Mouse (Mus musculus): ENCODE results near the gene Card10. TPM values are rescaled to one million over a fixed set of nuclear protein-coding genes. Genes with fewer than 3 reads are reported as not detected.

Card10 gene
- total and polyA plus RNA-seq, 3 experiments, result 15.0 to 22.3 (median 17.0) TPM

DNA sequence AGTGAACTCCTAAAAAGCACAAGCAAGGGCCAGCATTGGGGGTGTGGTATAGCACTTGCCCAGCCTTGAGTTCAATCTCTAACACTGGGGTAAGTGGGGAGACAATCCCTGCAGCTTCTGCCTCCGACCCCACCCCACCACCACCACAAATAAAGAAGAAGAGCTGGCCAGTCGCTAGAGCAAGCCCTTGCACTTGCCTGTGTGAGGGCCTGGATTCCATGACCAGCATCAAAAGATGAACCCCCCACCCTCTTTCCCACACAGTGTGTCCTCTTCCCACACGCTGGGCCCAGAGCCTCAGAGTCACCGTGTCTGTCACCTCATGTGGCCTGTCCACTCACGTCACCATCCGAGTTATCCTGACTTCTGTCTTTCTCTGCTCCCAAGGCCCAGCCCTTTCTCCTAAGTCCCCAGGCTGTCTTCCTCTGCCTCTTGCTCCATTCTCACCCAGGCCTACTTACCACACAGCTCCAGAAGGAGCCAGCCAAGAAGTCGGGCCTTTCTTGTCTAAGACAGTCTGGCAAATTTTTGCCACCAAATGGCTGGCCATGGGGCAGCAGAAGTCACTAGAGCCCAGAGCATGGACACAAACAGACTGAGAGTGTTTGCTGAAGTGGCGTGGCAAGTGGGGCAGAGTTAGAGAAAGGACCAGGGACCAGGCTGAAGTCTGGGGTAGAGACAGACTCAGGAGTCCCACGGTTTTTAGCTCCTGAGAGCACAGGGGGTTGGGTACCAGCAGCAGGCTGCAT is 32.4 kb downstream of the Card10 start:
- Histone ChIP-seq H3K27me3 (ENCODE audit: control insufficient read depth, insufficient read depth, low read length) (no peaks in the 10 kb centered on the region), H3K27ac (peak overlapping the region; percentile 81), H3K36me3 (ENCODE audit: control insufficient read depth, insufficient read depth, low read length) (no peaks in the 10 kb centered on the region), H3K9ac (ENCODE audit: low read depth, low read length) (peak overlapping the region; percentile 15; the same call in 1 of the 2 replicates), H3K4me3 (peak overlapping the region; percentile 52), H3K4me1 (ENCODE audit: control insufficient read depth, insufficient read depth, low read length) (peaks cover 4% of the 10 kb centered on the region), H3K79me2 (replicated peaks; ENCODE audit: control insufficient read depth, insufficient read depth, low read length) (no peaks in the 10 kb centered on the region)
- intact Hi-C loops (cut with DNase I), result no loop called here
- TF ChIP-seq EP300 (IDR thresholded peaks at IDR 0.05; ENCODE audit: insufficient read depth, low read depth, low read length) (no peak), CTCF (IDR thresholded peaks at IDR 0.05) (no peak), POLR2A (IDR thresholded peaks at IDR 0.05; ENCODE audit: insufficient read depth, low read depth, low read length) (no peak)
- no peak for DNase-seq
- 50% methylated on average over 9 of the region's 9 CpGs for WGBS

DNA sequence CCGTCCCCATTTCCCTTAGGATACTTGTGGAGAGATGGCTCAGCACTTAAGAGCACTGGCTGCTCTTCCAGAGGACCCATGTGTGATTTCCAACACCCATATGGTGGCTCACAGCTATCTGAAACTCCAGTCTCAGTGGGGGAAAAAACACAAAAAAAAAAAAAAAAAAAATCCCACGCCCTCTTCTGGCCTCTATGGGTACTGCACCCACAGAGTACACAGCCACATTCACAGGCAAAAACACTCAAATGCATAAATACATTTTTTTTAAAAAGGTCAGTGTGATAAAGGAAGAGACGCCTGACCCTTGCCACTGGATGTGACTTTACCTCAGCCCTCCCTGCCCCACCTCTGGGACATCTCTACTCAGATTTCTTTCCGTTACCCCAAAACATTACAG is 33.8 kb downstream of the Card10 start:
- Histone ChIP-seq H3K9ac (ENCODE audit: low read depth, low read length) (no peak overlapping the region), H3K27ac (no peak overlapping the region), H3K79me2 (replicated peaks; ENCODE audit: control insufficient read depth, insufficient read depth, low read length) (no peaks in the 10 kb centered on the region), H3K36me3 (ENCODE audit: control insufficient read depth, insufficient read depth, low read length) (no peaks in the 10 kb centered on the region), H3K27me3 (ENCODE audit: control insufficient read depth, insufficient read depth, low read length) (no peaks in the 10 kb centered on the region), H3K4me3 (no peak overlapping the region), H3K4me1 (ENCODE audit: control insufficient read depth, insufficient read depth, low read length) (peaks cover 4% of the 10 kb centered on the region)
- no peak for DNase-seq
- TF ChIP-seq EP300 (IDR thresholded peaks at IDR 0.05; ENCODE audit: insufficient read depth, low read depth, low read length), result no peak
- no peak for TF ChIP-seq POLR2A (IDR thresholded peaks at IDR 0.05; ENCODE audit: insufficient read depth, low read depth, low read length)
- peak; percentile 62 for TF ChIP-seq CTCF (IDR thresholded peaks at IDR 0.05)
- intact Hi-C loops (cut with DNase I), result no loop called here
- WGBS, result 89% methylated on average over 4 of the region's 4 CpGs

DNA sequence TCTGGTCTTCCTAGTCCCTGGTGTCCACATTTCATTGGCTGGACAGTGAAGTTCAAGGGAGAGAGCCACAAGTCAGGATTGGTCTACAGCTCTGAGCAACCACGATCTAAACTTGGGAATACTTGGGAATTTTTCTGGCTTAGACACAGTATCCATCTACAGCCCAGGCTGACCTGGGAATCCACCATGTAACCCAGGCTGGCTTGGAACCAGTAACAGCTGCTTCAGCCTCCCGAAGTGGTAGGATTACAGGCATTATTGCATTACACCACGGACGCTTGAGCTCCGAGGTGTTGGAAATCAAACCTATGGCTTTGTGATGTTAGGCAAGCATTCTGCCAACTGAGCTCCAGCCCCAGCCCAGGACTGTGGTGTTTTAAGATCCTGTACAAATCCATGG is 39.1 kb downstream of the Card10 start:
- Histone ChIP-seq H3K27me3 (ENCODE audit: control insufficient read depth, insufficient read depth, low read length) (no peaks in the 10 kb centered on the region), H3K9ac (ENCODE audit: low read depth, low read length) (no peak overlapping the region), H3K79me2 (replicated peaks; ENCODE audit: control insufficient read depth, insufficient read depth, low read length) (no peaks in the 10 kb centered on the region), H3K4me1 (ENCODE audit: control insufficient read depth, insufficient read depth, low read length) (no peaks in the 10 kb centered on the region), H3K36me3 (ENCODE audit: control insufficient read depth, insufficient read depth, low read length) (no peaks in the 10 kb centered on the region), H3K27ac (no peak overlapping the region), H3K4me3 (no peak overlapping the region)
- WGBS, result 81% methylated on average over 5 of the region's 5 CpGs
- TF ChIP-seq CTCF (IDR thresholded peaks at IDR 0.05), result no peak
- no peak for TF ChIP-seq POLR2A (IDR thresholded peaks at IDR 0.05; ENCODE audit: insufficient read depth, low read depth, low read length)
- TF ChIP-seq EP300 (IDR thresholded peaks at IDR 0.05; ENCODE audit: insufficient read depth, low read depth, low read length), result no peak
- intact Hi-C loops (cut with DNase I), result no loop called here
- DNase-seq, result no peak

DNA sequence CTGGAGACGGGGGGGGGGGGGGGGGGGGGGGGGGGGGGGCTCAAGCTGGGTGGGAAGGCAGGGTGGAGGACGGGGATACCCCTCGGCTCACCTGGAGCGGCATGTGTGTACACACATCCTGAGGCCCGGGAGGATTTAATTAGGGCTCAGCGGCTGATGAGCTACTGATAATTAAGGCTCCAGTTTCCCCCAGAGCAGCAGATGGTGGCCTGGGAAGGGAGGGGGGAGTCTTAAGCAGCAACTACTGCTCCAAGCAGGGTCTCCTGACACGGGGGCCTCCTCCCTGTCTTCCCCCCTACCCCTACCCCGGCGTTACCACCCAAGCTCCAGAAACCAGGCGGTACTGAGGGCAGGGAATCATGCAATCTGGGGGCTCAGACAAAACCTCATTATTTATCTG is 39.6 kb downstream of the Card10 start:
- Histone ChIP-seq H3K36me3 (ENCODE audit: control insufficient read depth, insufficient read depth, low read length) (no peaks in the 10 kb centered on the region), H3K9ac (ENCODE audit: low read depth, low read length) (no peak overlapping the region), H3K79me2 (replicated peaks; ENCODE audit: control insufficient read depth, insufficient read depth, low read length) (no peaks in the 10 kb centered on the region), H3K4me1 (ENCODE audit: control insufficient read depth, insufficient read depth, low read length) (no peaks in the 10 kb centered on the region), H3K27me3 (ENCODE audit: control insufficient read depth, insufficient read depth, low read length) (no peaks in the 10 kb centered on the region), H3K27ac (no peak overlapping the region), H3K4me3 (no peak overlapping the region)
- TF ChIP-seq CTCF (IDR thresholded peaks at IDR 0.05), result no peak
- TF ChIP-seq POLR2A (IDR thresholded peaks at IDR 0.05; ENCODE audit: insufficient read depth, low read depth, low read length), result no peak
- intact Hi-C loops (cut with DNase I), result no loop called here
- DNase-seq, result no peak
- WGBS, result 42% methylated on average over 9 of the region's 10 CpGs

DNA sequence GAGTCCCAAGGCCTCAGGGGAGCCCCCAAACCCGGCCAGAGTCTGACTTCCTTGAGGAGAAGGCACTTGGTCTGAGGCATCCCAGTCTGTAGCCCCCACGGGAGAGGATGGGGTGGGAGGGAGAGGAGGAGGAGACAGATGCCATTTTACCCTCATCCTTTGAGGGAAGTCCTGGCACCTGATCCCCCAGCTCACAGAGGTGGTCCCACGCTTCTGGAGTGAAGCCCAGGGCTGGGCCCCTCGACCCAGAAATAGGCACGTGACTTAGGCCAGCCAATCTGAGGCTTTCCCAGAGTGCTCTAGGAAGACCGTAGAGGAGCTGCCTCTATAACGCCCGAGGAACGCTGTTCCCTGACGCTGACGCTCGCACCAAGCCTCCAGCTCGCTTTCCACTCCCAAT is 41.7 kb downstream of the Card10 start:
- Histone ChIP-seq H3K4me1 (ENCODE audit: control insufficient read depth, insufficient read depth, low read length) (no peaks in the 10 kb centered on the region), H3K79me2 (replicated peaks; ENCODE audit: control insufficient read depth, insufficient read depth, low read length) (no peaks in the 10 kb centered on the region), H3K4me3 (no peak overlapping the region), H3K36me3 (ENCODE audit: control insufficient read depth, insufficient read depth, low read length) (no peaks in the 10 kb centered on the region), H3K27me3 (ENCODE audit: control insufficient read depth, insufficient read depth, low read length) (no peaks in the 10 kb centered on the region), H3K9ac (ENCODE audit: low read depth, low read length) (no peak overlapping the region), H3K27ac (no peak overlapping the region)
- intact Hi-C loops (cut with DNase I), result no loop called here
- no peak for DNase-seq
- TF ChIP-seq EP300 (IDR thresholded peaks at IDR 0.05; ENCODE audit: insufficient read depth, low read depth, low read length) (no peak), POLR2A (IDR thresholded peaks at IDR 0.05; ENCODE audit: insufficient read depth, low read depth, low read length) (no peak), CTCF (IDR thresholded peaks at IDR 0.05) (no peak)
- 76% methylated on average over 13 of the region's 13 CpGs for WGBS

DNA sequence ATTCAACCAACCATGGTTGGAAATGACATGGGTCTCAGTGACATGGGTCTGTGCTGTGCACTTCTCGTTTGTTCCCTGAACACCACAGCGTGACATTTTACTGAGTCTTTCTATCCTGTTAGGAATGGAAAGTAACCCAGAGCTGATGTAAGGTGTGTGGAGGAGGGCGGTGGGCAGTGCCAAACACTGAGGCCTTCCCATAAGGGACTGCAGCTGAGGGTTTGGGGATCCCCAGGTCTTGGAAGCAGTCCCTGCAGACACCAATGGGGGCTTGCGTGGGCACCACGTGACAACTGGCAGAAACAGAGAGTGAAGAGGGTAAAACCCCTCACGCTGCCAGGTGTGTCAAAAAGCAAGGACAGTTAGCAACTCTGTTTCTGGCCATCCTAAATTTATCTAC is 44.7 kb downstream of the Card10 start:
- intact Hi-C loops (cut with DNase I), result no loop called here
- H3K27ac ChIP-seq, result no peak overlapping the region
- no peaks in the 10 kb centered on the region for H3K79me2 ChIP-seq (replicated peaks; ENCODE audit: control insufficient read depth, insufficient read depth, low read length)
- WGBS, result 86% methylated on average over 6 of the region's 6 CpGs
- H3K27me3 ChIP-seq (ENCODE audit: control insufficient read depth, insufficient read depth, low read length), result no peaks in the 10 kb centered on the region
- DNase-seq, result no peak
- H3K4me3 ChIP-seq, result no peak overlapping the region
- no peaks in the 10 kb centered on the region for H3K36me3 ChIP-seq (ENCODE audit: control insufficient read depth, insufficient read depth, low read length)
- TF ChIP-seq EP300 (IDR thresholded peaks at IDR 0.05; ENCODE audit: insufficient read depth, low read depth, low read length) (no peak), POLR2A (IDR thresholded peaks at IDR 0.05; ENCODE audit: insufficient read depth, low read depth, low read length) (no peak), CTCF (IDR thresholded peaks at IDR 0.05) (no peak)
- H3K9ac ChIP-seq (ENCODE audit: low read depth, low read length), result no peak overlapping the region
- H3K4me1 ChIP-seq (ENCODE audit: control insufficient read depth, insufficient read depth, low read length), result no peaks in the 10 kb centered on the region

All from heart, adult 2 months (tissue).